Mouse (Mus musculus) R1 (cell line): ENCODE results near the gene Suds3.

Experiments
- DNase-seq: peaks from one replicate; pipeline ENCODE4 v3.0.0-alpha.2; 2018; ENCODE audit warnings: low read depth, low spot score

Gene Suds3

GRCm38 (mm10) chr5:117049940-117050339 is 66.0 kb downstream of the Suds3 start:
- no peak for DNase-seq

- peak; percentile 46 for DNase-seq
Measured at GRCm38 (mm10) chr5:117045101-117045500, 70.8 kb downstream of the Suds3 start.

GRCm38 (mm10) chr5:117042661-117043060 is 73.3 kb downstream of the Suds3 start:
- peak; percentile 50 for DNase-seq
